Mouse (Mus musculus) olfactory bulb, adult 2 months (tissue): ENCODE data around the gene Il21.

Experiments
- CTCF ChIP-seq: fragments of 200-500 bp; IDR thresholded peaks from 2 replicates; pipeline ENCODE4 v1.5.1; 2012; ENCODE audit warnings: low read depth, mild to moderate bottlenecking, low read length, moderate library complexity; ENCODE audit not compliant: insufficient read depth
- POLR2A ChIP-seq: fragments of 200-500 bp; IDR thresholded peaks from 2 replicates; pipeline ENCODE4 v1.6.1; 2012; ENCODE audit warnings: mild to moderate bottlenecking, low read depth, low read length, moderate library complexity; ENCODE audit not compliant: insufficient read depth

DNA sequence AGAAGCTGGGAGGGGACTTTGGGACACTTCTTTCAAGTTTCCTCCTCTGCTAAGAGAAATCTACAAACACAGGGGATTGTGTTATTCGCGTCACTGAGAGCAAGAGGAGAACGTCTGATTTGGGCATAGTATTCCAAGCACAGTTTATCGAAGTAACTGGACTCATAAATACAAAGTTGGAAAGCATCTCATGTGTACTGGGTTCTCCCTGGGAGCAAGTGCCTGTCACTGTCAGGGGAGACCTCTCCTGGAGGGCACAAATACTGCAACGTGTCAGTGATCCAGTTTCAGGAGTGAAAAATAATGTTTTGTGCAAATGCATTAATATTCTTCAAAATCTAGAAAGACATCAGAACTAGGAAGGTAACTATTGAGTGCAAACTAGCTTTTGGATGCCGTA is 27.9 kb downstream of the Il21 start:
- TF ChIP-seq CTCF (no peak), POLR2A (no peak)
